Mouse (Mus musculus): ENCODE measurements around the gene Calml3.
A peak's percentile ranks its signal among the peaks of the same experiment; 100 is the strongest.

Calml3 gene

DNA sequence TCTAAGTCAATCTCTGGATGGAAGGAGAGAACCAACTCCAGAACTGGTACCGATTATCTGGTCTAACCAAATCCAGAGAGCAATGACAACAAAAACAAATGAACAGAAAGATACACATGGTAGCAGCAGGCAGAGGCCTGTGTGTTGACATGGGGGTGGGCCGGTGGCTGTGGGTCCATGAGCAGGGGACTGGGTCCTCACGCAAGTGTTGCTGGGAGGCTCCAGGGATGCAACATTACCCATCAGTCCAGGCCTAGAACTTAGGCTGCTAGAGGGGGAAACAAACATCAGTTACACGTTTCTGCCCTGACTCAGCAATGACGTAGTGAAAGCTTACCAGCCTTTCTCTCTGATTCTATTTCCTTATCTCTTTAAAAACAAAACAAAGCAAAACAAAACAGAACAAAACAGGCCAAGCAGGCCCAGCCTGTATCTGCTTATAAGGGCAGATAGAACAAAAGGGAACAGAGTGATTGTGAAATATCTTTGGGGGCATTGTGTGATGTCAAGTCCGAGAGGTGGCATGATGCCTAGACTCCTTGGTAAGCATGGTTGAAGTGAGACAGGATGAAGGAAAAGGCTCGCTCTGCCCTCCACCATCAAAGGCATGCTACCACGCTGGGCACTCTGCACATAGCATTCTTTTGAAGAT is 24.4 kb downstream of the Calml3 start:
- DNase-seq (ENCODE audit: low spot score) = no peak

GRCm38 (mm10) chr13:3778591-3779364 is 25.3 kb downstream of the Calml3 start:
- DNase-seq (ENCODE audit: low spot score) = no peak

GRCm38 (mm10) chr13:3777216-3777912 is 26.8 kb downstream of the Calml3 start:
- DNase-seq (ENCODE audit: low spot score) = no peak

DNA sequence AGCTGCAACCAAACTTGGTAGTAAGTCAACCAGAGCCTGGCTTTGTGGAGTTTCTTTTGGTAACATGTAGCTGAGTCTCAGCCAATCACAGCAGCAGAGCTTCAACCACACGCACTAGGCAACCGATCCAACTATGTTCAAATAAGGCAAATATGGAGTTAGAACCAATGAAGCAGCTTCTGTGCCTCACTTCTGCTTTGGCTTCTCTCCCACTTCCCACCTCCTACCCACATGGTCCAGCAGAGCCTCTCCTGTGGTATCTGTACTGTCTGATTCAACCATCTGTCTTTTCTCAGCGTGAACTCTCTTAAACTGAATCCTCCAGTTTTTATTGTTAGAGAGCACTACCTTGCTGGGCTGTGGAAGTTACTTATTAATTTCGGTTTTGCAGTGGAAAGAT is 27.7 kb downstream of the Calml3 start:
- peak; percentile 79 for DNase-seq (ENCODE audit: low spot score)

- no peak for DNase-seq (ENCODE audit: low spot score)
Observed at GRCm38 (mm10) chr13:3774991-3775390, 29.1 kb downstream of the Calml3 start.

GRCm38 (mm10) chr13:3774280-3774679 is 29.8 kb downstream of the Calml3 start:
- DNase-seq (ENCODE audit: low spot score) = no peak

DNA sequence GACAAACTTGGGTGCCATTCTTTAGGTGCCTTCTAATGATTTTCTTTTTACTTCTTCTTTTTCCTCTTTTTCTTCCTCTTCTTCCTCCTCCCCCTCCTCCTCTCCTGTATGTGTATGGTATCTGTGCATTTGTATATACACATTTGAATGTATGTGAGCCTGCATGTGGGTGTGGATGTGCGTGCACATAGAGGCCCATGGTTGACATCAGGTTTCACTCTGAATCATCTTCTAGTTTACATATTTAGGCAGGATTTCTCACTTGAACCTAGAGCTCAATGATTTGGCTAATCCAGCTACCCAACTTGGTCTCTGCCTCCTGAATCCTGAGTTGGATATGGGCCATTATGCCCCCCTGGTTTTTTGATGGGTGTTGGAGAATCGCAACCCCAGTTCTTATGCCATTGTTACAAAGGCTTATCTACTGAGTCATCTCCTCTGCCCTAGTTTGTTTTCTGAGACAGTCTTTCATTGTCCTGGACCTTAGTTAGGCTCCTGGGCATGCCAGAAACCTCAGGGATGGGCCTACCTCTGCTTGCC is 30.9 kb downstream of the Calml3 start:
- DNase-seq (ENCODE audit: low spot score) = no peak

DNA sequence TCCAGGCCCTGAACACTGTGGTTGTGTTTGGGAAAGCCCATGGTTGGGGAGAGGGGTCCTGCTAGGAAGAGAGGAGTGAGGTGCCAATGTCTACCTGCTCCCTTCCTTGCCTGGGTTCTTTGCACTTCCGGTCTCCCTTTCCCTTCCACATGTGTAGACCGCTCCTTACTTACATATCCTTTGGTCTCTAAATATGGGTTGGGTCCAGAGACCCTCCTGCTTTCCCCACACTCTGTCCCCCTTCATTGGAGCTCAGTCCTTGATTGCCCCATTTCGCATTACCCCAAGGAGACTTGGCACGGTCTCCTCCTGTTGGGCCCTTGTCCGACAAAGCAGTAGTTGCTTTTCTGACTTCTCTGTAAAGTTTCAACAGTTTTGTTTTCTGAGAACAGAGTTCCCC is 32.9 kb downstream of the Calml3 start:
- DNase-seq (ENCODE audit: low spot score) = no peak

- DNase-seq (ENCODE audit: low spot score) = no peak
Observed at GRCm38 (mm10) chr13:3770170-3771024, 33.7 kb downstream of the Calml3 start.

- DNase-seq (ENCODE audit: low spot score) = no peak
Observed at GRCm38 (mm10) chr13:3769531-3769930, 34.6 kb downstream of the Calml3 start.

DNA sequence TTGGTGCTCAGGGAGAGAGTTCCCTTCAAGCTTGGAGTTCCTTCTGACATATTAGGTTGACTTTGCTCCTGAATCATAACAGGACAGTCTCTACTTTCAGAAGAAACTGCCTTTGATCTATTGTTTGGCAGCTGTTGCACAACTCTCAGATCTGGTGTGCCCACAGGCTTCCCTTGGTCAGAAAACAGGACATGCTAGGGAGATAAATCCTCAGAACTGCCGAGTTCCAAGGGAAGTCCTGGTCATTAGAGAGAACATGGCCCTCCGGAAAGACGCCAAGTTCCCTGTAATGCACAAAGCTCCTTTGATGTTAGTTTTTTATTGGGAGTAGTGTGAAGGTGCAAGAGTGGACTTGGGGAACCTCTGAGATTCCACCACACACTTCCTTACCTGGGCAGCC is 35.5 kb downstream of the Calml3 start:
- no peak for DNase-seq (ENCODE audit: low spot score)

GRCm38 (mm10) chr13:3767086-3767485 is 37.0 kb downstream of the Calml3 start:
- DNase-seq (ENCODE audit: low spot score) = no peak

DNA sequence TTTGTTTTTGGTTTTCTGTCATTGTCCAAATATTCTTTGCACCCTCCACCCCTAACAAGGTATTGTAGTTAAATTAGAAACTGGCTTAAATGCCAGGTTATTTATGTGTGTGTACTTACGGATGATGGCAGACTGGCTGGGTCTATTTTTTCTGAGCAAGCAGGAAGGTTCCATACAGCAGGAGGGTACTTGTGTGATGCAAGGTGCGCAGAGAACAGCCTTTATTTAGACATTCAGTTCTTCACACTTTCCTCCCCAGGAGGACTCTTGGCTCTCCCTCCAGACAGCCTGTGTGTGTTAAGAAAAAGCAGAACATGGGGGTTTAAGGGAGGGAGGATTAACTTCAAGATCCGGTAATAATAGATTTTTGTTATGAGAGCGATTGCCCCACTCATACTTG is 38.3 kb downstream of the Calml3 start:
- DNase-seq (ENCODE audit: low spot score) = no peak

GRCm38 (mm10) chr13:3761131-3761530 is 43.0 kb downstream of the Calml3 start:
- DNase-seq (ENCODE audit: low spot score) = no peak

DNA sequence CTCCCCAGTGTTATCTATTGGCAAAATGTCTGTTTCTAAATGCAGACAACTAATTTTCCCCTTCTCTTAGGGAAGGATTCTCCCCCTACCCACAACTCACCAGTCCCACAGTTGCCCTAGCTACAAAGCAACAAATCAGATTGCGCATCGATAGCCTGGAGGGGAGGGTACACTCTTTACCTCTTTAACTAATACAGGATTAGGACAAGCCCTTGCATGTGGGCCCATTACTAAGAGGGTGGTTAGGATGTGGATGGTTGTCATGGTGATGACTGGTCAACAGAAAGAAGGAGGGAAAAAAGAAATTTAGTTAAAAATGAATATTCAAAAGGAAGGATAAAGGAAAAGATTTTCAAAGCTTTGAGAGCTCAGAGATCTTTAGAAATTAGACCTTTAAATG is 45.8 kb downstream of the Calml3 start:
- DNase-seq (ENCODE audit: low spot score) = no peak

GRCm38 (mm10) chr13:3753291-3753690 is 50.8 kb downstream of the Calml3 start:
- DNase-seq (ENCODE audit: low spot score) = no peak

Data from layer of hippocampus, adult 9-10 months (tissue).